Mouse (Mus musculus) embryonic facial prominence, embryonic 12.5 days (tissue): Measurements from ENCODE around the gene Irak4. TPM values are rescaled to one million over a fixed set of nuclear protein-coding genes. Genes with fewer than 3 reads are reported as not detected.

Experiments used
- ATAC-seq: fragments of 200-750 bp; cut with Nextera tagmentation; 2 replicates; pipeline ENCODE4 v1.8.0; 2017; ENCODE audit not compliant: insufficient number of reproducible peaks, insufficient read depth, low FRiP score, low TSS enrichment
- H3K27ac ChIP-seq: fragments of 300-500 bp; sonication (generic); 2 replicates; pipeline ENCODE4 v1.5.1; 2016; ENCODE audit warnings: mild to moderate bottlenecking
- H3K27me3 ChIP-seq: fragments of 300-500 bp; sonication (generic); 2 replicates; pipeline ENCODE4 v1.6.1; 2016; ENCODE audit warnings: mild to moderate bottlenecking, moderate library complexity
- H3K36me3 ChIP-seq: fragments of 300-500 bp; sonication (generic); 2 replicates; pipeline ENCODE4 v1.6.1; 2016; ENCODE audit warnings: mild to moderate bottlenecking
- H3K4me1 ChIP-seq: fragments of 300-500 bp; sonication (generic); 2 replicates; pipeline ENCODE4 v1.6.1; 2016
- H3K4me2 ChIP-seq: fragments of 300-500 bp; sonication (generic); replicated peaks from 2 replicates; pipeline ENCODE4 v1.6.1; 2016; ENCODE audit warnings: mild to moderate bottlenecking, moderate library complexity
- H3K4me3 ChIP-seq: fragments of 300-500 bp; sonication (generic); 2 replicates; pipeline ENCODE4 v1.5.1; 2016; ENCODE audit warnings: mild to moderate bottlenecking
- H3K9ac ChIP-seq: fragments of 300-500 bp; sonication (generic); 2 replicates; pipeline ENCODE4 v1.6.1; 2016; ENCODE audit warnings: mild to moderate bottlenecking, moderate library complexity
- H3K9me3 ChIP-seq: fragments of 300-500 bp; sonication (generic); 2 replicates; pipeline ENCODE4 v1.6.1; 2016; ENCODE audit warnings: mild to moderate bottlenecking, moderate library complexity
- WGBS: fragments of 180-500 bp; shearing (Covaris S2); methylation state at CpG from one replicate; pipeline ENCODE4 v1.1.7; 2016; 5-methylcytosine and 5-hydroxymethylcytosine counted together
- polyA plus RNA-seq: library from polyadenylated mRNA; unstranded; fragments of >200 nt; fragmentation: Nextera tagmentation; extraction: Ambion mirVana; gene quantifications from 2 replicates; pipeline ENCODE4 v1.2.1, GENCODE M21; 2016

Gene Irak4
- polyA plus RNA-seq, 1 experiment from 2014 or later, result 4.5 TPM

- WGBS, result 80% methylated on average over 4 of the region's 4 CpGs
- no peak overlapping the region for H3K4me3 ChIP-seq
- peaks cover 9% of the 10 kb centered on the region for H3K4me1 ChIP-seq
- no peaks in the 10 kb centered on the region for H3K27me3 ChIP-seq
- H3K9ac ChIP-seq, result no peak overlapping the region
- H3K36me3 ChIP-seq, result no peaks in the 10 kb centered on the region
- H3K4me2 ChIP-seq, result no peak overlapping the region
- no peak overlapping the region for H3K27ac ChIP-seq
- no peaks in the 10 kb centered on the region for H3K9me3 ChIP-seq
- ATAC-seq, result no peak
Measured at GRCm38 (mm10) chr15:94591356-94591755, 47.9 kb downstream of the Irak4 start.

- no peak overlapping the region for H3K4me2 ChIP-seq
- no peak for ATAC-seq
- no peak overlapping the region for H3K9ac ChIP-seq
- no peaks in the 10 kb centered on the region; the same call in 1 of the 2 replicates for H3K4me1 ChIP-seq
- H3K4me3 ChIP-seq, result no peak overlapping the region
- no peak overlapping the region for H3K27ac ChIP-seq
- 85% methylated on average over 1 of the region's 1 CpGs for WGBS
- no peaks in the 10 kb centered on the region for H3K27me3 ChIP-seq
- no peaks in the 10 kb centered on the region for H3K9me3 ChIP-seq
- H3K36me3 ChIP-seq, result no peaks in the 10 kb centered on the region
Measured at GRCm38 (mm10) chr15:94593586-94593985, 50.1 kb downstream of the Irak4 start.

DNA sequence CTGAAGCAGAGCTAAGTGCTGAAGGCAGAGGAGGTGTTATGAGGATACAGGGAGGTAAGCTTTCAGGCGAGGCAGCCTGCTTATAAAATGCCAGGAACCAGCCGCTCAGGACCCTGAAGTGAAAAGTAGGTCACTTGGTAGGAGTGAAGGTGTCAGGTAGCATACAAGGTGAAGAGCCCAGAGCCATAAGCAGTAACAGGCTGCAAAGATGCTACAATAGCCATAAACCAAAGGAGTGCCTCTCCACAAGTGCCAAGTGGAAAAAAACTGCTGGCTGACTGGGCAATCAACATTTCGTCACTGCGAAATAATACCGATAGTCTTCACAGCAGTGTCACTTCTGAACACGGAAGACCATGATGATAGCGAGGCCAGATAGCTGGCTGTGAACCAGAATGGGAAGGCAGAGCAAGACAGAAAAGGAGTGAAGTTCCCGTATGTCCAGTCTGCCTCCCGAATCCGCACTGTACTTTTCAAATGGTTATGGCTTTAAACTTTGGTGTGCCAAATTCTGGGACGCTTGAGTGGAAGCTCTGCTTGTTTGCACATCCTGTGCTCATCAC lies 56.8 kb downstream of the Irak4 start:
- 80% methylated on average over 11 of the region's 11 CpGs for WGBS
- no peak overlapping the region for H3K9ac ChIP-seq
- no peak for ATAC-seq
- no peak overlapping the region for H3K4me3 ChIP-seq
- no peaks in the 10 kb centered on the region for H3K27me3 ChIP-seq
- no peaks in the 10 kb centered on the region for H3K9me3 ChIP-seq
- H3K36me3 ChIP-seq, result no peaks in the 10 kb centered on the region
- H3K4me1 ChIP-seq, result no peaks in the 10 kb centered on the region
- no peak overlapping the region for H3K27ac ChIP-seq
- no peak overlapping the region for H3K4me2 ChIP-seq

DNA sequence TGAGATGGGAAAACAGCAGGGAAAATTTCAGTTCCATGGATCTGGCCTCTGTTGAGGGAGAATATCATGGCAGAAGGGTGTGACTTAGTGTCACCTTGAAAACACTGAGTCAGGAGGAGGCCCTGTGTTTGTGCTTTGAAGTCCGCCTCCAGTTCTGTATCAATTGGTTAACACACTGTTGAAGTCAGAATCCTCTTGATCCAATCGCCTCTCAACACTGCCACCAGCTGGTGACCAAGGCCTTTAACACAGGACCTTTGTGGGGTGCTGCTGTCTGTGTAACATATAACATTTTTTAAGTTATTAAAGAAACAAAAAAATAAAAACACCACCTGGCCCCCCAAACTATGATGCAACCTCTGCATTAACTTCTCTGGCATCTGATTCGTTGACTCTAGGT lies 57.9 kb downstream of the Irak4 start:
- ATAC-seq, result no peak
- no peaks in the 10 kb centered on the region for H3K9me3 ChIP-seq
- no peak overlapping the region for H3K27ac ChIP-seq
- H3K36me3 ChIP-seq, result no peaks in the 10 kb centered on the region
- no peaks in the 10 kb centered on the region for H3K27me3 ChIP-seq
- no peaks in the 10 kb centered on the region for H3K4me1 ChIP-seq
- no peak overlapping the region for H3K4me2 ChIP-seq
- H3K9ac ChIP-seq, result no peak overlapping the region
- WGBS, result 16% methylated on average over 3 of the region's 3 CpGs
- no peak overlapping the region for H3K4me3 ChIP-seq

DNA sequence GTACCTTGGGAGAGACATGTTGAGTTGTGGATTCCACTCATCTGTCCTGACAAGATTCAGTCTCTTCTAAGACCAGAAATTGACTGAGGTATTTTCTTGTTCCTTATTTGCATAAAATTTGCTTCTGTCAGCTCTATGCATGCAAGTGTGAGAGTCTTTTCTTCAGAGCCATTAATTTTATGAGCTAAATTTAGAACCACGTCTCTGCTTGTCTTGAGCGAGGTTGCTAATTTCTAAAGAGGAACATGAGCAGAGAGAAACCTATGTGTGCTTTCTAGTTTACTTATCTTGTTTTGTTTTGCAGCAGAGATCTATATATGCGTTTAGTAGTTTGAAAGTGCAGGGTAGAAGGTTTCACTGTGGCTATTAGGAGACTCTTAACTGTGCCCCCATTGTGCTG lies 59.0 kb downstream of the Irak4 start:
- no peak for ATAC-seq
- no peak overlapping the region for H3K27ac ChIP-seq
- H3K4me3 ChIP-seq, result no peak overlapping the region
- WGBS, result 84% methylated on average over 3 of the region's 3 CpGs
- no peaks in the 10 kb centered on the region for H3K4me1 ChIP-seq
- no peaks in the 10 kb centered on the region for H3K9me3 ChIP-seq
- H3K9ac ChIP-seq, result no peak overlapping the region
- H3K27me3 ChIP-seq, result no peaks in the 10 kb centered on the region
- H3K4me2 ChIP-seq, result no peak overlapping the region
- no peaks in the 10 kb centered on the region for H3K36me3 ChIP-seq

DNA sequence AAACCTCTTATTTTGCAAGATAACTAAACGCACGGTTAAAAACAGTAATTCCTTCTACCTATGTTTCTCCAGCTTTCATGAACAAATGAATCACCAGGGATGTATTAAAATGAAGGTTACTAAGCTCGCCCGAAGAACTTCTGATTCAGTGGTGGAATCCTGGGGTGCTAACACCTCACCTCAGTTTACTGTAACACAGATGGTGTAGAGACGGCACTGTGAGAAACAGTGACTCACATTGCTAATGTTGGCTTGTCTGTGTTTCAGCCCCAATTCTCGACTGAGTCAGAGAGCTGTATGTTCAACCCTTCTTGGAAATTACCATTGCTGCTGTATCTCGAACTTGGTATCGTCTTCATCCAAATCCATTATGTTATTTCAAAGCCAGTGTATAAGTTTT lies 64.3 kb downstream of the Irak4 start:
- Histone ChIP-seq H3K36me3 (no peaks in the 10 kb centered on the region), H3K9ac (no peak overlapping the region), H3K4me3 (no peak overlapping the region), H3K27ac (no peak overlapping the region), H3K9me3 (no peaks in the 10 kb centered on the region), H3K4me2 (no peak overlapping the region), H3K4me1 (no peaks in the 10 kb centered on the region), H3K27me3 (no peaks in the 10 kb centered on the region)
- WGBS, result 90% methylated on average over 8 of the region's 8 CpGs
- ATAC-seq, result no peak

DNA sequence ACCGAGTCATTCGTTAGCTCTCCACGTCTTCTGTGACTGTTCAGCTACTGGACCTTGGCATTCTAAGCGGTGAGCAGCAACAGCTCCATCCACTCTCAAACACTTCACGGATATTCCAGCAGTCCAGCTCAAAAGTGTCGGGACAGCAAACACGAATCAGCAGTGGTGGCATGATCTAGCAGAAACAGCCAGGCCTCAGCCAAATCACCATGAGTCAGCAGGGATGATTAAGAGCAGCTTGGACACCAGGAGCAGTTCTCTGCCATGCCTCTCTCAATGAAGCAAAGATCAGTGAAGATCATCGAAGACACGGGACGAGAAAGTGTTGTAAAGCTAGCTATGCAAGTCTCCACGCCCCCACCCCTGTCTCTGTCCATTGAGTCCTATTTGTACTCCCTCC lies 72.6 kb downstream of the Irak4 start:
- WGBS, result 91% methylated on average over 11 of the region's 11 CpGs
- Histone ChIP-seq H3K27ac (no peak overlapping the region), H3K9ac (no peak overlapping the region), H3K27me3 (no peaks in the 10 kb centered on the region), H3K4me1 (no peaks in the 10 kb centered on the region), H3K36me3 (no peaks in the 10 kb centered on the region), H3K9me3 (no peaks in the 10 kb centered on the region), H3K4me3 (no peak overlapping the region), H3K4me2 (no peak overlapping the region)
- no peak for ATAC-seq

- Histone ChIP-seq H3K36me3 (no peaks in the 10 kb centered on the region), H3K4me2 (no peak overlapping the region), H3K27me3 (no peaks in the 10 kb centered on the region), H3K9me3 (no peaks in the 10 kb centered on the region), H3K9ac (no peak overlapping the region), H3K27ac (no peak overlapping the region), H3K4me1 (no peaks in the 10 kb centered on the region), H3K4me3 (no peak overlapping the region)
- no peak for ATAC-seq
Measured at GRCm38 (mm10) chr15:94620909-94621308, 77.5 kb downstream of the Irak4 start.

GRCm38 (mm10) chr15:94628463-94628829 lies 85.0 kb downstream of the Irak4 start:
- H3K27ac ChIP-seq, result no peak overlapping the region
- peak overlapping the region; percentile 70 for H3K4me3 ChIP-seq
- H3K4me1 ChIP-seq, result 0 out of 2 replicates have a peak, but pooled peaks cover 3% of the 10 kb centered on the region
- 47% methylated on average over 2 of the region's 2 CpGs for WGBS
- peaks cover 32% of the 10 kb centered on the region for H3K27me3 ChIP-seq
- ATAC-seq, result peak; percentile 32; the same call in 1 of the 2 replicates
- peak overlapping the region; percentile 77 for H3K9ac ChIP-seq
- H3K36me3 ChIP-seq, result no peaks in the 10 kb centered on the region
- no peaks in the 10 kb centered on the region for H3K9me3 ChIP-seq
- H3K4me2 ChIP-seq, result peak overlapping the region; percentile 100

DNA sequence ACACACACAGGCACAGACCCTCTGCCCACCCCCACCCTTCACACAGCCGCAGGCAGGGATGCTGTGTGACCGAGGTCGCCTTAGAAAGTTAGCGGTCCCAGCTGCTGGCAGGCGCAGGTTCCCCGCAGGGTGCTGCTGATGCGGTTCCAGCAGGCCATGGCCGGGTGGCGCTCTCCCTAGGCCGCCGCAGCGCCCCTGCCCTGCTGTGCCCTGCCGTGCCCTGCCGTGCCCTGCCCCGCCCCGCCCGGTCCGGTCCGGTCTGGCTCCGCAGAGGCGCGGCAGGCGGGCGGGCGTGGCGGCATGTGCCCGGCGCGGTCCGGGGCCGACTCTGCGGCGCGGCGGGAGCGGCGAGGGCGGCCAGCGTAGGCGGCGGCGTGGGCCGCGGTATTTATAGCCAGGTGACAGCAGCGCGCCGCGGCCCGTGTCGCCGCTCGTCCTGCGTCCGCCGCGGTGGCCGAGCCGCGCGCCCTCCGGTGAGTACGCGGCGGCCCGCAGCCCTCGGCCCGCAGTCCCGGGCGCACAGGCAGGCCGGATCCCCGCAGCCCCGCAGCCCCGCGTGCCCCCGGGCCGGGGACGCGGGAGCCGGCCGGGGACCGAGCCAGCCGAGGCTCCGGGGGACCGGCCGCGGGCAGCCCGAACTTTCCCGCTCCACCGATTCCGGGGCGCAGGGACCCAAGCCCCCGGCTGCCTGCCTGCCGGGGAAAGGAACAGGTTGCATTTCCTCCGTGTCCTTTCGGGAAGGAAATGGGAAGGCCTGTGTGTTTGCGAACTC lies 85.6 kb downstream of the Irak4 start, which contains the start of gene Tmem117:
Gene Tmem117 (plus strand): TSS at position 403 of the 772 bp plus-strand sequence.
- H3K9ac ChIP-seq, result peak within 1 kb of the TSS; percentile 77
- H3K36me3 ChIP-seq, result no peaks in the 10 kb centered on the region
- 0 out of 2 replicates have a peak, but pooled peaks cover 3% of the 10 kb centered on the region for H3K4me1 ChIP-seq
- H3K9me3 ChIP-seq, result no peaks in the 10 kb centered on the region
- H3K4me2 ChIP-seq, result peak within 1 kb of the TSS; percentile 100
- peak; percentile 71 for ATAC-seq
- H3K27me3 ChIP-seq, result peaks cover 32% of the 10 kb centered on the region
- H3K27ac ChIP-seq, result no peak within 1 kb of the TSS
- peak within 1 kb of the TSS; percentile 70 for H3K4me3 ChIP-seq
- WGBS, result 2% methylated on average over 61 of the region's 96 CpGs

GRCm38 (mm10) chr15:94630553-94630952 lies 87.1 kb downstream of the Irak4 start:
- Histone ChIP-seq H3K27me3 (peaks cover 32% of the 10 kb centered on the region), H3K4me1 (0 out of 2 replicates have a peak, but pooled peaks cover 3% of the 10 kb centered on the region), H3K4me2 (no peak overlapping the region), H3K4me3 (no peak overlapping the region), H3K9ac (no peak overlapping the region), H3K36me3 (no peaks in the 10 kb centered on the region), H3K9me3 (no peaks in the 10 kb centered on the region), H3K27ac (no peak overlapping the region)
- 75% methylated on average over 4 of the region's 4 CpGs for WGBS
- no peak for ATAC-seq
